Mouse (Mus musculus): Measurements from ENCODE around the gene Aoah. TPM values are rescaled to one million over a fixed set of nuclear protein-coding genes. Genes with fewer than 3 reads are reported as not detected.

Aoah gene
- polyA plus RNA-seq, 1 experiment from 2014 or later, result 0.98 TPM

- no peaks in the 10 kb centered on the region for H3K4me1 ChIP-seq (replicated peaks; ENCODE audit: control insufficient read depth, insufficient read depth)
- no peaks in the 10 kb centered on the region for H3K9me3 ChIP-seq (ENCODE audit: control insufficient read depth, low read length)
- DNase-seq (ENCODE audit: low spot score) (no peak), ATAC-seq (ENCODE audit: low FRiP score, low TSS enrichment) (no peak)
- H3K27ac ChIP-seq (replicated peaks), result no peak overlapping the region
- H3K4me3 ChIP-seq (ENCODE audit: low read depth, low read length), result no peak overlapping the region
- no peaks in the 10 kb centered on the region for H3K27me3 ChIP-seq (ENCODE audit: control insufficient read depth, insufficient read depth, low read length)
- WGBS, result 79% methylated on average over 4 of the region's 4 CpGs
- no peak for TF ChIP-seq EP300 (optimal IDR thresholded peaks at IDR 0.05)
- TF ChIP-seq CTCF (IDR thresholded peaks at IDR 0.05; ENCODE audit: low read depth), result no peak
- no peak overlapping the region for H3K9ac ChIP-seq (ENCODE audit: low read length)
- no peak overlapping the region for H3K4me2 ChIP-seq (replicated peaks; ENCODE audit: low read depth)
- no peaks in the 10 kb centered on the region for H3K36me3 ChIP-seq (ENCODE audit: control insufficient read depth, insufficient read depth, low read length)
These were observed 6.0 kb upstream of the Aoah start for GRCm38 (mm10) chr13:20787952-20788351.

- DNase-seq (ENCODE audit: low spot score) (no peak), ATAC-seq (ENCODE audit: low FRiP score, low TSS enrichment) (no peak)
- Histone ChIP-seq H3K4me2 (replicated peaks; ENCODE audit: low read depth) (no peak overlapping the region), H3K27me3 (ENCODE audit: control insufficient read depth, insufficient read depth, low read length) (no peaks in the 10 kb centered on the region), H3K9me3 (ENCODE audit: control insufficient read depth, low read length) (no peaks in the 10 kb centered on the region), H3K4me3 (ENCODE audit: low read depth, low read length) (no peak overlapping the region), H3K9ac (ENCODE audit: low read length) (no peak overlapping the region), H3K4me1 (replicated peaks; ENCODE audit: control insufficient read depth, insufficient read depth) (no peaks in the 10 kb centered on the region), H3K36me3 (ENCODE audit: control insufficient read depth, insufficient read depth, low read length) (no peaks in the 10 kb centered on the region), H3K27ac (replicated peaks) (no peak overlapping the region)
- TF ChIP-seq CTCF (IDR thresholded peaks at IDR 0.05; ENCODE audit: low read depth), result no peak
- TF ChIP-seq EP300 (optimal IDR thresholded peaks at IDR 0.05), result no peak
- 87% methylated on average over 3 of the region's 3 CpGs for WGBS
These were observed 2.7 kb downstream of the Aoah start for GRCm38 (mm10) chr13:20796651-20797050.

DNA sequence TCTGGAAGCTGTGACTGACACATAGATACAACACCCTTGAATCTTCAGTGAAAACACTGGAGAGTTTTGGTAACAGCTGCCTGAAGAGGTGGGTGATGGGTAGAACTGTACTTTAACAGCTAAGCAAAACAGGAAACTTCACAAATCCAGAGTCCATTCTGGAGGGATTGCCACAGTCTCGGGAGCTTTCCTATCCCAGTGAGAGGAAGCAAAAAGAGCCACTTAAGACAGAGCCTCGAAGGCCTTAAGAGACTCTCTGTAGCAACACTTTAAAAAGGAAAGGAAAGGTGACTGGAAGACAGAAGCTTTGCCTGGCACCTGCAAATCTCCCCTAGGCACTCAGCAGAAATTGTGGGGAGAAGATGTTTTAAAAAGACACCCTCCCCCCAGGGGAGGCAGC is 4.6 kb downstream of the Aoah start:
- Histone ChIP-seq H3K27ac (replicated peaks) (no peak overlapping the region), H3K4me3 (ENCODE audit: low read depth, low read length) (no peak overlapping the region), H3K4me1 (replicated peaks; ENCODE audit: control insufficient read depth, insufficient read depth) (no peaks in the 10 kb centered on the region), H3K9me3 (ENCODE audit: control insufficient read depth, low read length) (no peaks in the 10 kb centered on the region), H3K9ac (ENCODE audit: low read length) (no peak overlapping the region), H3K36me3 (ENCODE audit: control insufficient read depth, insufficient read depth, low read length) (no peaks in the 10 kb centered on the region), H3K27me3 (ENCODE audit: control insufficient read depth, insufficient read depth, low read length) (no peaks in the 10 kb centered on the region), H3K4me2 (replicated peaks; ENCODE audit: low read depth) (no peak overlapping the region)
- DNase-seq (ENCODE audit: low spot score) (no peak), ATAC-seq (ENCODE audit: low FRiP score, low TSS enrichment) (no peak)
- 39% methylated on average over 2 of the region's 2 CpGs for WGBS
- TF ChIP-seq CTCF (IDR thresholded peaks at IDR 0.05; ENCODE audit: low read depth) (no peak), EP300 (optimal IDR thresholded peaks at IDR 0.05) (no peak)

GRCm38 (mm10) chr13:20799772-20800171 is 5.9 kb downstream of the Aoah start:
- Histone ChIP-seq H3K27me3 (ENCODE audit: control insufficient read depth, insufficient read depth, low read length) (no peaks in the 10 kb centered on the region), H3K4me1 (replicated peaks; ENCODE audit: control insufficient read depth, insufficient read depth) (no peaks in the 10 kb centered on the region), H3K4me2 (replicated peaks; ENCODE audit: low read depth) (no peak overlapping the region), H3K9ac (ENCODE audit: low read length) (no peak overlapping the region), H3K4me3 (ENCODE audit: low read depth, low read length) (no peak overlapping the region), H3K36me3 (ENCODE audit: control insufficient read depth, insufficient read depth, low read length) (no peaks in the 10 kb centered on the region), H3K9me3 (ENCODE audit: control insufficient read depth, low read length) (no peaks in the 10 kb centered on the region), H3K27ac (replicated peaks) (no peak overlapping the region)
- DNase-seq (ENCODE audit: low spot score) (no peak), ATAC-seq (ENCODE audit: low FRiP score, low TSS enrichment) (no peak)
- WGBS, result 54% methylated on average over 3 of the region's 3 CpGs
- TF ChIP-seq EP300 (optimal IDR thresholded peaks at IDR 0.05) (no peak), CTCF (IDR thresholded peaks at IDR 0.05; ENCODE audit: low read depth) (no peak)

- no peak overlapping the region for H3K4me2 ChIP-seq (replicated peaks; ENCODE audit: low read depth)
- H3K4me1 ChIP-seq (replicated peaks; ENCODE audit: control insufficient read depth, insufficient read depth), result no peaks in the 10 kb centered on the region
- no peak overlapping the region for H3K9ac ChIP-seq (ENCODE audit: low read length)
- no peaks in the 10 kb centered on the region for H3K36me3 ChIP-seq (ENCODE audit: control insufficient read depth, insufficient read depth, low read length)
- H3K27ac ChIP-seq (replicated peaks), result no peak overlapping the region
- DNase-seq (ENCODE audit: low spot score) (no peak), ATAC-seq (ENCODE audit: low FRiP score, low TSS enrichment) (no peak)
- TF ChIP-seq CTCF (IDR thresholded peaks at IDR 0.05; ENCODE audit: low read depth) (no peak), EP300 (optimal IDR thresholded peaks at IDR 0.05) (no peak)
- no peak overlapping the region for H3K4me3 ChIP-seq (ENCODE audit: low read depth, low read length)
- WGBS, result 58% methylated on average over 3 of the region's 3 CpGs
- no peaks in the 10 kb centered on the region for H3K27me3 ChIP-seq (ENCODE audit: control insufficient read depth, insufficient read depth, low read length)
- no peaks in the 10 kb centered on the region for H3K9me3 ChIP-seq (ENCODE audit: control insufficient read depth, low read length)
These were observed 6.7 kb downstream of the Aoah start for GRCm38 (mm10) chr13:20800569-20800968.

DNA sequence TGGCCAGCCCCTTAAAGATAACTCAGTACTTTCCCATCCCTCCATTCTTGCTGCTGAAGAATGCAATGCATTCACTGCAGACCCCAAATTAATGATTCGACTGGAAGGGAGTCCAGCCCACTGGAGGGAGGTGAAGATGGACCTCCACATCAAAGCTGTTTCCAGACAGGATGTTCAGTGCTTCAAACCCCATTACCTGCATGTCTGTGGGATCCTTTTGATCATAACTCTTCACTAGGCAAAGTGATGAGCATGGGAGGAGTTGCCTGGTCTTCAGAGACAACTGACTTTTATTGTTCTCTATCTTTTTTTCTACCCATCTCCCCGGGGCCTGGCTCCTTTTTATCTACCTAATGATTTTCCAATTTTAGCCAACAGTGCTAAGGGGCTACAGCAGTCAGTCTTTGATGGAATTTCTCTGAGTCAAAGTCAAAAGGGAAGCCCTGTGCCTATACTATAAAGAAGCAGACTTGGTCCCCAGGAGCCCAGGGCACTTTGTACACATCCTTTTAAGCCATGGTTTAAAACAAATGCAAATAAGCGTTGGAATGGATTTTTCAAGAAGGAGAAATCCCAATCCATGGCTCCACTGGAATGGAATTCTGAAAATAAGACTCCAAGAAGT is 18.0 kb downstream of the Aoah start:
- no peak for ATAC-seq (ENCODE audit: low FRiP score, low TSS enrichment)
- Histone ChIP-seq H3K4me3 (ENCODE audit: low read depth, low read length) (no peak overlapping the region), H3K27ac (replicated peaks) (no peak overlapping the region), H3K4me2 (replicated peaks; ENCODE audit: low read depth) (no peak overlapping the region), H3K4me1 (replicated peaks; ENCODE audit: control insufficient read depth, insufficient read depth) (no peaks in the 10 kb centered on the region), H3K36me3 (ENCODE audit: control insufficient read depth, insufficient read depth, low read length) (no peaks in the 10 kb centered on the region), H3K27me3 (ENCODE audit: control insufficient read depth, insufficient read depth, low read length) (no peaks in the 10 kb centered on the region), H3K9ac (ENCODE audit: low read length) (no peak overlapping the region), H3K9me3 (ENCODE audit: control insufficient read depth, low read length) (no peaks in the 10 kb centered on the region)
- 53% methylated on average over 3 of the region's 3 CpGs for WGBS
- no peak for TF ChIP-seq CTCF (IDR thresholded peaks at IDR 0.05; ENCODE audit: low read depth)
- no peak for TF ChIP-seq EP300 (optimal IDR thresholded peaks at IDR 0.05)
- no peak for DNase-seq (ENCODE audit: low spot score)

Measured in stomach, postnatal 0 days (tissue).